Mouse (Mus musculus) lung, postnatal 0 days (tissue): Measurements from ENCODE around the gene Capn10. TPM values are rescaled to one million over a fixed set of nuclear protein-coding genes. Genes with fewer than 3 reads are reported as not detected.
A peak's percentile ranks its signal among the peaks of the same experiment; 100 is the strongest.
"Not testable (repeated sequence)": the region's sequence is repeated elsewhere in the genome, so short reads cannot be mapped to it uniquely, and the experiment has no call there.

Source experiments
- ATAC-seq: fragments of 200-750 bp; cut with Nextera tagmentation; 2 replicates; pipeline ENCODE4 v1.8.0; 2017; ENCODE audit warnings: moderate library complexity
- DNase-seq: peaks from one replicate; pipeline ENCODE4 v3.0.0-alpha.2; 2016; ENCODE audit warnings: low spot score
- H3K27ac ChIP-seq: fragments of 300-500 bp; sonication (generic); 2 replicates; pipeline ENCODE4 v1.5.1; 2014; ENCODE audit warnings: antibody characterized with exemption, mild to moderate bottlenecking, low read length, mixed read lengths
- H3K27me3 ChIP-seq: fragments of 300-500 bp; sonication (generic); replicated peaks from 2 replicates; pipeline ENCODE4 v1.6.1; 2014; ENCODE audit warnings: low read length, mixed read lengths; ENCODE audit not compliant: insufficient read depth
- H3K36me3 ChIP-seq: fragments of 300-500 bp; sonication (generic); 2 replicates; pipeline ENCODE4 v1.6.1; 2014; ENCODE audit warnings: low read length, mixed read lengths; ENCODE audit not compliant: insufficient read depth
- H3K4me1 ChIP-seq: fragments of 300-500 bp; sonication (generic); 2 replicates; pipeline ENCODE4 v1.6.1; 2014; ENCODE audit warnings: antibody characterized with exemption, low read depth, low read length, mixed read lengths; ENCODE audit not compliant: insufficient read depth
- H3K4me2 ChIP-seq: fragments of 300-500 bp; sonication (generic); replicated peaks from 2 replicates; pipeline ENCODE4 v1.6.1; 2014; ENCODE audit warnings: low read depth, mild to moderate bottlenecking, low read length, moderate library complexity, mixed read lengths
- H3K4me3 ChIP-seq: fragments of 300-500 bp; sonication (generic); 2 replicates; pipeline ENCODE4 v1.5.1; 2014; ENCODE audit warnings: low read depth, low read length
- H3K9ac ChIP-seq: fragments of 300-500 bp; sonication (generic); replicated peaks from 2 replicates; pipeline ENCODE4 v1.6.1; 2014; ENCODE audit warnings: low read depth, mild to moderate bottlenecking
- H3K9me3 ChIP-seq: fragments of 300-500 bp; sonication (generic); 2 replicates; pipeline ENCODE4 v1.6.1; 2016; ENCODE audit warnings: low read length, mixed read lengths
- CTCF ChIP-seq: IDR thresholded peaks from 2 replicates; pipeline ENCODE4 v1.5.1; 2016; ENCODE audit warnings: antibody characterized with exemption, mild to moderate bottlenecking
- EP300 ChIP-seq: IDR thresholded peaks from 2 replicates; pipeline ENCODE4 v1.6.1; 2016; ENCODE audit warnings: antibody characterized with exemption, mild to moderate bottlenecking, control low read depth
- WGBS: fragments of 180-500 bp; shearing (Covaris S2); extraction: QIAGEN DNeasy Blood & Tissue Kit; methylation state at CpG from one replicate; pipeline ENCODE4 v1.1.7; 2014; 5-methylcytosine and 5-hydroxymethylcytosine counted together
- polyA plus RNA-seq: library from polyadenylated mRNA; unstranded; fragments of >200 nt; fragmentation: Nextera tagmentation; extraction: Ambion mirVana; gene quantifications from 2 replicates; pipeline ENCODE4 v1.2.1, GENCODE M21; 2015

Capn10 gene
- polyA plus RNA-seq, 1 experiment from 2014 or later: 16.6 TPM

- DNase-seq: no peak
- no peak overlapping the region for H3K4me2 ChIP-seq
- no peak overlapping the region for H3K9ac ChIP-seq
- H3K9me3 ChIP-seq: no peaks in the 10 kb centered on the region
- H3K27ac ChIP-seq: no peak overlapping the region
- H3K4me3 ChIP-seq: no peak overlapping the region
- TF ChIP-seq CTCF (no peak), EP300 (no peak)
- peaks cover 34% of the 10 kb centered on the region for H3K36me3 ChIP-seq
- no peaks in the 10 kb centered on the region for H3K27me3 ChIP-seq
- no peaks in the 10 kb centered on the region for H3K4me1 ChIP-seq
- ATAC-seq: no peak
- WGBS: 92% methylated on average over 19 of the region's 19 CpGs
Measured at GRCm38 (mm10) chr1:92943219-92943989, 9.2 kb downstream of the Capn10 start.

GRCm38 (mm10) chr1:92947966-92948365 is 13.8 kb downstream of the Capn10 start:
- no peak overlapping the region for H3K4me3 ChIP-seq
- H3K36me3 ChIP-seq: peaks cover 19% of the 10 kb centered on the region
- no peak overlapping the region for H3K27ac ChIP-seq
- no peaks in the 10 kb centered on the region for H3K9me3 ChIP-seq
- no peak for DNase-seq
- H3K4me1 ChIP-seq: no peaks in the 10 kb centered on the region
- ATAC-seq: no peak
- no peak for TF ChIP-seq EP300
- TF ChIP-seq CTCF: no peak
- H3K27me3 ChIP-seq: no peaks in the 10 kb centered on the region
- H3K4me2 ChIP-seq: no peak overlapping the region
- no peak overlapping the region for H3K9ac ChIP-seq
- 92% methylated on average over 3 of the region's 3 CpGs for WGBS

- ATAC-seq (no peak; the same call in 1 of the 2 replicates), DNase-seq (peak; percentile 34)
- Histone ChIP-seq H3K4me2 (no peak overlapping the region), H3K4me3 (no peak overlapping the region), H3K27ac (no peak overlapping the region), H3K27me3 (no peaks in the 10 kb centered on the region), H3K4me1 (no peaks in the 10 kb centered on the region), H3K9ac (no peak overlapping the region), H3K9me3 (no peaks in the 10 kb centered on the region), H3K36me3 (peaks cover 11% of the 10 kb centered on the region)
- peak; percentile 69 for TF ChIP-seq CTCF
- TF ChIP-seq EP300: no peak
- 52% methylated on average over 6 of the region's 6 CpGs for WGBS
Measured at GRCm38 (mm10) chr1:92949426-92949825, 15.2 kb downstream of the Capn10 start.

DNA sequence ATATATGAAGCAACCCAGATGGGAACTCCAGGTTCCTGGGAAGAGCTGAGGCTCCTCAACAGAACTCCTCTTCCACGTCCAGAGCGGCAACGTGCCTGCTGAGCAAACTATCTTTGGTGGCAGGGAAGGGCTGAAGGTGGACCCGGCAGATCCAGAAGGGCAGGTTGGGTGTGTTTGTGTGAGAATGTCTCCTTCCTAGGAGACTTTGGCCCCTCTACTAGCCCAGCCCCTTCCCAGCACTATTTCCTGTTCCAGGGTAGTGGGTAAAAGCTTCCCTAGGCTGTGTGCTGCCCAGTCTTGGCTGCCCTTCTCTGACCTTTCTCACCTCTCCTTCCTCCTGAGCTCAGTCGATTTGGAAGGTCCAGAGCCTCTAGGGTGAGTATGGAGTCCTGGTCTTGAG is 16.4 kb downstream of the Capn10 start, which contains the start of gene Gpr35:
TSS of gene Gpr35 (plus strand) at position 259 of the 400 bp plus-strand sequence.
- H3K9ac ChIP-seq: no peak within 1 kb of the TSS
- no peaks in the 10 kb centered on the region for H3K36me3 ChIP-seq
- WGBS: 37% methylated on average over 5 of the region's 5 CpGs
- no peak within 1 kb of the TSS for H3K27ac ChIP-seq
- TF ChIP-seq CTCF (no peak), EP300 (no peak)
- H3K27me3 ChIP-seq: no peaks in the 10 kb centered on the region
- ATAC-seq (no peak), DNase-seq (no peak)
- H3K9me3 ChIP-seq: no peaks in the 10 kb centered on the region
- no peaks in the 10 kb centered on the region for H3K4me1 ChIP-seq
- no peak within 1 kb of the TSS for H3K4me2 ChIP-seq
- H3K4me3 ChIP-seq: no peak within 1 kb of the TSS

GRCm38 (mm10) chr1:92953641-92954040 is 19.5 kb downstream of the Capn10 start:
- Histone ChIP-seq H3K9ac (no peak overlapping the region), H3K36me3 (no peaks in the 10 kb centered on the region), H3K4me3 (no peak overlapping the region), H3K4me1 (no peaks in the 10 kb centered on the region), H3K27ac (no peak overlapping the region), H3K9me3 (no peaks in the 10 kb centered on the region), H3K27me3 (no peaks in the 10 kb centered on the region), H3K4me2 (no peak overlapping the region)
- 68% methylated on average over 2 of the region's 2 CpGs for WGBS
- DNase-seq: no peak
- TF ChIP-seq CTCF: no peak
- no peak for TF ChIP-seq EP300
- ATAC-seq: no peak

DNA sequence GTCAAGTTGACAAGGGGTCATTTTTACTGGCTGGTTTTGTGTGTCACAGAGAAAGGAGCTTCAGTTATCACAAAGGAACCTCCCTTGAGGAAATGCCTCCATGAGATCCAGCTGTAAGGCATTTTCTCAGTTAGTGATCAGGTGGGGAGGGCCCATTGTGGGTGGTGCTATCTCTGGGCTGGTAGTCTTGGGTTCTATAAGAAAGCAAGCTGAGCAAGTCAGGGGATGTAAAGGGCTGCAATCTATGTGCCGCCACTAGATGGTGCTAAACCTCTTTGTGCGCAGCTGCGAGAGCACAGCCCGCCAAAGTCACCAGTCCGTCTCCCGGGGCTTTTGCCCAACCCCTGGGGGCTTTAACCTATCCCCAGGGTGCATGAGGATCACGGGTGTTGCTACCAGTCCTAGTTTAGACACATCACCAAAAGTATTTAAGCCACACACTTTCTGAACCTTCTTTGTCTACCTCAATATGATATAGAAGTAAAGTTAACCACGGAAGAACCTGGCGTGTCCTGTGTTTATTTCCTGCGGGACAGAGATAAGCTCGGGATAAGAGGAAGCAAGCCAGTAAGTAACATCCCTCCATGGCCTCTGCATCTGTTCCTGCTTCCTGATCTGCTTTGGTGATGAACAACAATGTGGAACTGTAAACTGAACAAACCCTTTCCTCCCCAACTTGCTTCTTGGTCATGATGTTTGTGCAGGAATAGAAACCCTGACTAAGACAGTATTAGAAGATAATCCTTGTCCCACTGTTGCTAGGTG is 22.6 kb downstream of the Capn10 start:
- not testable (repeated sequence) for H3K9ac ChIP-seq, H3K27me3 ChIP-seq, DNase-seq, H3K4me3 ChIP-seq, H3K27ac ChIP-seq, H3K9me3 ChIP-seq, H3K36me3 ChIP-seq, H3K4me1 ChIP-seq
- 5% methylated on average over 7 of the region's 11 CpGs for WGBS
- peak overlapping the region; percentile 22; the same call in 1 of the 2 replicates for H3K4me2 ChIP-seq
- TF ChIP-seq CTCF (peak; percentile 71), EP300 (peak; percentile 70)
- ATAC-seq: peak; percentile 66
